Mouse (Mus musculus): Measurements from ENCODE around the gene Sel1l3.

DNA sequence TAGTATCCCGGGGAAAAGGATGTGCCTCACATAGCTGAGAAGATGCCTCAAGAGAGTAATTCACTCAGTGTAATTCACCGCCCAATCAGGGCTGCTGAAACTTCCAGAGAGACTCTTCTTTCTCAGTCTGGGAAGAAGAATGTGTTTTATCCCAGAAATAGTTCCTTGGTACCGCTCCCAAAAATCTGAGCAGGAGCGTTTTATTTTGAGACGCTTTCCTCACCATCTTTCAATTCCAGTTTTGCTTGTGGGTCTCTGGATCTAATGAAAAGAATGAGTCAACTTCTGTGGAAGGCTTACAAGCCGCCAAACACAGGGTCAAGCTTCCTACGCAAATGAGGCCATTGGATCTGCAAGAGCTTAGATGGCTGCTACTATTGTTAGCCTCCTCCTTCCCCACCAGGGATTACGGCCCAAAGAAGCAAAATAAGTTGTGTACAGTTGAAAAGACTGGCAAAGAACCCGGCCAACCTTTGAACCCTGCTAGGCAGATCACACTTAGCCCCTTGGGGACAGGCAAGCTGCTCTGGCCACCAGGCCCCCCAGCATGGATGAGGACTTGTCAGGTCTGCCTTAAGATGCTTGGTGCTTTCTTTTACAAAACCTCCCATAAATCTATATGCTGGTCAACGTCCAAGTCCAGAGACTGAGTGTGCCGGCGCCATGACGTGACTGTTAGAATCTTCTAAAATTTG lies 57.6 kb downstream of the Sel1l3 start:
- no peak for TF ChIP-seq BHLHE40 (IDR thresholded peaks at IDR 0.05; ENCODE audit: low read depth, low read length)
- no peak for TF ChIP-seq CTCF (conservative IDR thresholded peaks at IDR 0.05 in 1 of 2, IDR thresholded peaks at IDR 0.05 in 1 of 2; ENCODE audit: low read depth in 2 of 2, low read length in 2 of 2)
- TF ChIP-seq ZC3H11A (IDR thresholded peaks at IDR 0.05; ENCODE audit: low read depth, low read length) = no peak
- no peak for TF ChIP-seq ETS1 (conservative IDR thresholded peaks at IDR 0.05; ENCODE audit: low read depth, low read length)
- no peak for TF ChIP-seq POLR2A (IDR thresholded peaks at IDR 0.05; ENCODE audit: low read depth, low read length)
- no peak for TF ChIP-seq CHD2 (IDR thresholded peaks at IDR 0.05; ENCODE audit: low read length)
- no peak for TF ChIP-seq ZNF384 (IDR thresholded peaks at IDR 0.05; ENCODE audit: low read depth, low read length)
- TF ChIP-seq RAD21 (IDR thresholded peaks at IDR 0.05; ENCODE audit: low read depth, low read length) = no peak

All from CH12.LX (cell line).